Mouse (Mus musculus) spleen, adult 2 months (tissue): ENCODE data around the gene Spata33. TPM values are rescaled to one million over a fixed set of nuclear protein-coding genes. Genes with fewer than 3 reads are reported as not detected.

Experiments
- DNase-seq, 2 experiments: peaks; one replicate each; pipeline versions ENCODE4 v3.0.0 to v3.0.0-alpha.2; 2012 to 2021; ENCODE audit warnings: low spot score in 2 of 2, low read depth in 1 of 2
- H3K27ac ChIP-seq: fragments of 200-500 bp; 2 replicates; pipeline ENCODE4 v1.5.1; 2012; ENCODE audit warnings: low read length, inconsistent platforms; ENCODE audit not compliant: insufficient read depth
- H3K27me3 ChIP-seq: fragments of 200-500 bp; 2 replicates; pipeline ENCODE4 v1.6.1; 2012; ENCODE audit warnings: mild to moderate bottlenecking, moderate library complexity, low read length, inconsistent platforms; ENCODE audit not compliant: control insufficient read depth, insufficient read depth
- H3K36me3 ChIP-seq: fragments of 200-500 bp; 2 replicates; pipeline ENCODE4 v1.6.1; 2012; ENCODE audit warnings: mild to moderate bottlenecking, low read length, inconsistent platforms; ENCODE audit not compliant: control insufficient read depth, insufficient read depth
- H3K4me1 ChIP-seq: fragments of 200-500 bp; 2 replicates; pipeline ENCODE4 v1.6.1; 2011; ENCODE audit warnings: inconsistent platforms; ENCODE audit not compliant: control insufficient read depth, insufficient read depth, insufficient read length
- H3K4me3 ChIP-seq: fragments of 200-500 bp; 2 replicates; pipeline ENCODE4 v1.5.1; 2011; ENCODE audit warnings: mild to moderate bottlenecking, inconsistent platforms; ENCODE audit not compliant: insufficient read depth, insufficient read length; ENCODE audit errors: extremely low read depth
- CTCF ChIP-seq: fragments of 200-500 bp; IDR thresholded peaks from 2 replicates; pipeline ENCODE4 v1.5.1; 2011; ENCODE audit warnings: mild to moderate bottlenecking, inconsistent platforms; ENCODE audit not compliant: insufficient read depth, insufficient read length, insufficient replicate concordance; ENCODE audit errors: extremely low read depth
- POLR2A ChIP-seq: fragments of 200-500 bp; IDR thresholded peaks from 2 replicates; pipeline ENCODE4 v1.6.1; 2011; ENCODE audit warnings: low read depth, low read length, inconsistent platforms
- WGBS: fragments of 180-500 bp; shearing (Covaris S2); methylation state at CpG from one replicate; pipeline ENCODE4 v1.1.7; 2018; 5-methylcytosine and 5-hydroxymethylcytosine counted together
- polyA plus RNA-seq: library from polyadenylated mRNA; depleted of rRNA; stranded (reverse); fragments of >200 nt; gene quantifications from 2 replicates; pipeline ENCODE4 v1.2.3, GENCODE M21; 2012; rRNA removed

Gene Spata33
- polyA plus RNA-seq, result 0.09 and 0.42 TPM in 2 replicates

DNA sequence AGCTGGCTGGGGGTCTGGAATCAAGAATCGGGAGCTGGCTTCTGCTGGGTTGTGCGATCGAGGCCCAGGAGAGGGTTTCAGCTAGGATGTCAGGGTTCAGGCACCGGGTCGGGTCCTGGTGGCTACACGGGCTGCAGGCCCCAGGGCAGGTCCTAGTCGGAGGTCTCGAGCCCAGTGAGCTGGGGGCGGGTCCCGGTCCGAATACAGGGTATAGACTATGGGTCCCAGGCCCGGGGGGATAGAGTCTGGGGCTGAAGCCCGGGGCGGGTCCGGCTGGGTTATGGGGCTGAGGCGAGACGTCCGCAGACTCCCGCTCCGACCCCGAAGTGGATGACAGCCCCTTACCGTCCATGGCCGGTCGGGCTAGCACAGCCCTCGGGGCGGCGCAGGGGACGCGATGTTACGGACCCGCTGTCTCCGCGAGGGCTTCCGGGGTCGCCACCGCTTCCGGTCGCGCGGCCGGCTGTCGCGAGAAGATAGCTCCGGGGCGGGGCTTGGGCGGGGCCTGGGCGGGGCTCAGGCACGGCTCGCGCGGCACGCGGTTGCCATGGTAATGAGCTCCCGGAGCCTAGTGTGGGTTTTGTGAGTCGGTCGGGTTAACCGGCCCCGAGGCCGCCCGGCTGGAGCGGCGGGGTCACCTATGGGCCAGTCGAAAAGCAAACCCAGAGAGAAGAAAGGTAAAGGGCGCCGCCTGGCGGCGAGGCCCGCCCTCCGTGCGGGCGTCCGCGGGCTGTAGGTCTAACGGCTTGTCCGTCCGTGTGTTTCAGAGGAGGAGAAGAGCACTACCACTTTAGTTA lies at the start of gene Spata33, which contains the start of gene Chmp1a:
TSS of gene Spata33 (plus strand) at position 512 of the 797 bp plus-strand sequence.
TSS of gene Chmp1a (minus strand) at position 443 of the 797 bp plus-strand sequence.
- Histone ChIP-seq H3K4me3 (peak within 1 kb of the TSS; percentile 87), H3K27ac (peak within 1 kb of the TSS; percentile 21), H3K27me3 (no peaks in the 10 kb centered on the region), H3K36me3 (peaks cover 21% of the 10 kb centered on the region), H3K4me1 (peaks cover 8% of the 10 kb centered on the region; the same call in 1 of the 2 replicates)
- TF ChIP-seq CTCF (peak; percentile 32; the same call in 1 of the 2 replicates), POLR2A (peak; percentile 92)
- WGBS, result under 1% methylated on average over 67 of the region's 76 CpGs
- peak; percentile 75 to 81 for DNase-seq

DNA sequence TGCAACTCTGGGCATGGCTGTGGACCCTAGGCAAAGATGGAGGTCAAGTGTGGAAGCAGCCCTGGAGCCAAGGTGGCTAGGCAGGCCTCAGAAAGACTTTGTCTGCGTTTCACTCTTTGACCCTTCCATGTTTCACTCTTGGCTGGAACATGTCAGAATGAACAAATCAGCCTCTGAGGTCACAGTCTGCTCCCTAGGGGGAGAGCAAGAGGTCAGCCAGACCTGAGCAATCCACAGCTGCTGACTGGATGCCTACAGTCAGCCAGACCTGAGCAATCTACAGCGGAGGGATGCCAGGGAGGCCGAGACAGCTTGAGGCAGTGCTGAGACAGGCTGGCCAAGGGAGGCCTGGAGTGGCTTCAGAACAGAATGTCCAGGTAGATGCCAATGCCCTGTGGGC lies 31.2 kb upstream of the Spata33 start:
- 77% methylated on average over 3 of the region's 3 CpGs for WGBS
- TF ChIP-seq CTCF, result no peak
- TF ChIP-seq POLR2A, result no peak
- H3K27ac ChIP-seq, result no peak overlapping the region
- no peaks in the 10 kb centered on the region for H3K36me3 ChIP-seq
- H3K27me3 ChIP-seq, result no peaks in the 10 kb centered on the region
- no peak overlapping the region for H3K4me3 ChIP-seq
- no peaks in the 10 kb centered on the region for H3K4me1 ChIP-seq
- DNase-seq, result no peak

DNA sequence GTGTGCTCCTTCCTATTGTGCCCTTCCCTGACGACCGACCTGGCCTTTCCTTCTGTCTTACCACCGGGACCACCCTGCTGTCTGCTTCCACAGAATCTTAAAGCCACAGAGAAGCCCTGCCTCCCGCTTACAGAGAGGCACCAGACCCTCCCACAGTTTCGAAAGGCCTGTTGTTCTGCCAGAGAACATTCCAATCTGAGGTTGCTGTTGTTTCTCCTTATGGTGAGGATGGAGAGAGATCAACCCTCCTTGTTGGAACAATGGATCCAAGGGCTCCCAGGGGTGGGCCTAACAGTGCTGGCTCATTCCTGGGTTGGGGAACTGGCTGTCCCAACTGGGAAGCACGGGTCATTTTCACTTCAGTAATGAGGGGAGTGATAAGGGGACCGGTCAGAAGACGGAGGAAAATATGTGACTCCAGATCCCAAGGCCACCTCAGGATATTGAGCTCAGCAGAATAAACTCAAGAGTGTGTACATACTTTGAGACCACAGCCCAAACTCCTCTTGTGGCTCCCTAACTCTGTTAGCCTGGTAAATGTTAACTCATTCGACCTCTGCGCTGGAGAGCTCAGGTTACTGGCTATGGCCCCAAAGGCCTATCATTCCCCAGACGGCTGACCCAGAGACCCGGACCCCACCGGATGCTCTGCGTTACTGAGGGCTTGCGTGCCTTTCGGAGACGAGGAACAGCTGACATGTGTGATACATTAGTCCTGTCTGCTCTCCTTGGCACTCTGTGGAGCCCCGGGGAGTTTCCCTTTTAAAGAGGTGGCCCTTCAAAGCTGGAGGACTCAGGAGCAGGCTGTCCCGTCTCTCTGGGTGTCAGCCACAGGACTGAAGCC lies 26.8 kb upstream of the Spata33 start, which contains the start of gene Dpep1:
TSS of gene Dpep1 (plus strand) at position 677 of the 844 bp plus-strand sequence.
- Histone ChIP-seq H3K27me3 (no peaks in the 10 kb centered on the region), H3K4me3 (no peak within 1 kb of the TSS), H3K4me1 (no peaks in the 10 kb centered on the region), H3K36me3 (no peaks in the 10 kb centered on the region), H3K27ac (no peak within 1 kb of the TSS)
- DNase-seq, result no peak
- TF ChIP-seq POLR2A (no peak), CTCF (no peak)
- WGBS, result 71% methylated on average over 19 of the region's 19 CpGs

DNA sequence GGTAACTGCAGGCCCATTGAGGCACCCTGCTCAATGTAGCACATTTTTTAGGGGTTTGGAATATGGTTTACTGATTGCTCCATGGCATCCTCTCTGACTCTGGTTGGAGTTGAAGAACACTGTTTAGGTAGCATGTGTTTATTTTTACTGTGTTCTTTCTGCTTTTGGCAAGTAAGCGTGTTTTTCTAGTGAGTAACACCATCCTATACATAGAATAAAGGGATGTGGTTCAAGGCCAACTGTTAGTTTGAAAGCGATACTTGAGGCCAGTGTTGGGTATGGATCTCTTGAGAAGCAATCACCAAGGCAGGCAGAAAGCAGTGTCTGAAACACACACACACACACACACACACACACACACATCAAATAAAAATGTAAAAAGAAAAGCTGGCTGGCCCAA lies 24.6 kb upstream of the Spata33 start:
- no peak overlapping the region for H3K4me3 ChIP-seq
- H3K36me3 ChIP-seq, result no peaks in the 10 kb centered on the region
- H3K27ac ChIP-seq, result no peak overlapping the region
- no peak for DNase-seq
- H3K27me3 ChIP-seq, result no peaks in the 10 kb centered on the region
- no peak for TF ChIP-seq CTCF
- TF ChIP-seq POLR2A, result no peak
- H3K4me1 ChIP-seq, result no peaks in the 10 kb centered on the region
- 74% methylated on average over 2 of the region's 2 CpGs for WGBS

- H3K27ac ChIP-seq, result no peak overlapping the region
- H3K4me1 ChIP-seq, result no peaks in the 10 kb centered on the region
- no peak overlapping the region for H3K4me3 ChIP-seq
- DNase-seq, result no peak
- H3K36me3 ChIP-seq, result no peaks in the 10 kb centered on the region
- no peaks in the 10 kb centered on the region for H3K27me3 ChIP-seq
- TF ChIP-seq CTCF, result no peak
- TF ChIP-seq POLR2A, result no peak
- 47% methylated on average over 7 of the region's 7 CpGs for WGBS
Measured at GRCm38 (mm10) chr8:123188841-123189240, 23.8 kb upstream of the Spata33 start.

- Histone ChIP-seq H3K36me3 (no peaks in the 10 kb centered on the region), H3K4me1 (no peaks in the 10 kb centered on the region), H3K27me3 (no peaks in the 10 kb centered on the region), H3K27ac (no peak overlapping the region), H3K4me3 (no peak overlapping the region)
- TF ChIP-seq POLR2A (no peak), CTCF (peak; percentile 35; the same call in 1 of the 2 replicates)
- WGBS, result 3% methylated on average over 9 of the region's 9 CpGs
- DNase-seq, result peak in 1 of 2 experiments; percentile 14
Measured at GRCm38 (mm10) chr8:123190678-123191077, 22.0 kb upstream of the Spata33 start.
